Mouse (Mus musculus) lung, adult 18-20 months (tissue): Measurements from ENCODE around the gene Svop.

Experiments
- DNase-seq, 2 experiments: peaks; one replicate each; pipeline ENCODE4 v3.0.0; 2022; ENCODE audit warnings: mixed read lengths in 2 of 2

Svop gene

GRCm38 (mm10) chr5:113993031-113993486 lies 98.3 kb downstream of the Svop start:
- DNase-seq, result peak in 1 of 2 experiments; percentile 35

- peak; percentile 83 for DNase-seq
Measured at GRCm38 (mm10) chr5:113992339-113992831, 99.0 kb downstream of the Svop start.

- DNase-seq, result no peak
Measured at GRCm38 (mm10) chr5:113991141-113991540, 100.2 kb downstream of the Svop start.

GRCm38 (mm10) chr5:113990593-113990992 lies 100.8 kb downstream of the Svop start:
- DNase-seq, result no peak

- DNase-seq, result peak; percentile 57 to 67
Measured at GRCm38 (mm10) chr5:113989437-113990024, 101.8 kb downstream of the Svop start.

GRCm38 (mm10) chr5:113986182-113986961 lies 105.0 kb downstream of the Svop start:
- DNase-seq, result peak; percentile 72

GRCm38 (mm10) chr5:113985737-113986136 lies 105.6 kb downstream of the Svop start:
- DNase-seq, result no peak

GRCm38 (mm10) chr5:113984025-113984740 lies 107.2 kb downstream of the Svop start:
- no peak for DNase-seq

- no peak for DNase-seq
Measured at GRCm38 (mm10) chr5:113983541-113983940, 107.8 kb downstream of the Svop start.

GRCm38 (mm10) chr5:113981843-113982242 lies 109.5 kb downstream of the Svop start:
- no peak for DNase-seq

GRCm38 (mm10) chr5:113981171-113981570 lies 110.2 kb downstream of the Svop start:
- DNase-seq, result no peak

- DNase-seq, result no peak
Measured at GRCm38 (mm10) chr5:113980511-113980910, 110.9 kb downstream of the Svop start.

GRCm38 (mm10) chr5:113977309-113977708 lies 114.1 kb downstream of the Svop start:
- no peak for DNase-seq
